Mouse (Mus musculus): ENCODE measurements around the gene Tet1.
A peak's percentile ranks its signal among the peaks of the same experiment; 100 is the strongest.
"Not testable (repeated sequence)": the region's sequence is repeated elsewhere in the genome, so short reads cannot be mapped to it uniquely, and the experiment has no call there.

Tet1 gene

GRCm38 (mm10) chr10:62908896-62909295 is at the start of gene Tet1:
Gene Tet1 (minus strand): TSS chr10:62908996.
- DNase-seq (ENCODE audit: low spot score), result not testable (repeated sequence)

DNA sequence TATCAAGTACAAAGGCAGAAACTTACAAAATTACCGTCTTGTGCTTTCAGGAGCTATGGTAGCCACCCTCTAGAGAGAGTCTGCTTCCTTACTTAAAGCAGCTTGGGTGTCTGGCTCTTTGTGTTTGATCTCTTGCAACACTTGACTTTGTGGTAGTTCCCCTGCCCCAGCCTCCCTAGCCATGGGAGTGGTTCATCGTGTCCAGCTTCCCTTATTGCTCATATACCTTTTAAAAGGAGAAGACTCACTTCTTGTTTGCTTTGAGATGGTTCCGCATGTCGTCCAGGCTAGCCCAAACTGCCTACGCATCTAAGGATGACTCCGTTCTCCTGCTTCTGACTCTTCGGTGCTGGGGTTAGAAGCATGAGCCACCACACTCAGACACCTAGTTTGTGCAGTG is 39.8 kb upstream of the Tet1 start:
- no peak for DNase-seq (ENCODE audit: low spot score)

DNA sequence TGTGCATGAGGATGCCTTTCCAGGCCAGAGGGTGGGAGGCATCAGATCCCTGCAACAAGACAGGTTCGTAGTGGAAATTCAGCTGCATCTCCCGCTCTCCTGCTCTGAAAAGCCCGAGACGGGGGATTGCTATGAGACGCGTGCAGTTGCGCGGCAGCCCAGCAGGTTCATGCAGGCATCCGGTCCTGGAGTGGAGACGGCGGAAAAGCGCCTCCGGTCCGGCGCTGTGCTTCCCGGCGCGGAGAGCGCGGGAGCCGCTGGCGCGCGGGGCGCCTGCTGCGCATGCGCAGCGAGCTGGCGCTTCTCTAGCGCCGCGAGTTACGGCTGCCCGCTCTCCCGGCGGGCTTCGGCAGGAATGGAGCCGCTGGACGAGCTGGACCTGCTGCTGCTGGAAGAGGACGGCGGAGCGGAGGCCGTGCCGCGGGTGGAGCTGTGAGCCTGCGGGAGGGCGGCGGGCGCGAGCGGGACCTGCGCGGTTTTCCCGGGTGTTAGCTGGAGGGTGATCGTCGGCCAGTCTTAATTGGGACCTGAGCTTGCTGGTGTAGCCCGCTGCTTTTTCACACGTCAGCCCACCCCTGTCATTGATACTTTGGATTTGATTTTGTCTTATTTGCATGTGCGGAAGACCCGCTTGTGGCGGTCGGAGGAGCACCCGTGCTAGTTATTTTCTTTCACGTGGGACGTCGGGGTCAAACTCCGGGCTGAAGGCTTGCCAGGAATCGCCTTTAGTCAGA is 38.1 kb upstream of the Tet1 start, which contains the start of gene Dna2:
Dna2 (plus strand) TSS at position 289 of the 734 bp plus-strand sequence.
- peak; percentile 73 for DNase-seq (ENCODE audit: low spot score)

DNA sequence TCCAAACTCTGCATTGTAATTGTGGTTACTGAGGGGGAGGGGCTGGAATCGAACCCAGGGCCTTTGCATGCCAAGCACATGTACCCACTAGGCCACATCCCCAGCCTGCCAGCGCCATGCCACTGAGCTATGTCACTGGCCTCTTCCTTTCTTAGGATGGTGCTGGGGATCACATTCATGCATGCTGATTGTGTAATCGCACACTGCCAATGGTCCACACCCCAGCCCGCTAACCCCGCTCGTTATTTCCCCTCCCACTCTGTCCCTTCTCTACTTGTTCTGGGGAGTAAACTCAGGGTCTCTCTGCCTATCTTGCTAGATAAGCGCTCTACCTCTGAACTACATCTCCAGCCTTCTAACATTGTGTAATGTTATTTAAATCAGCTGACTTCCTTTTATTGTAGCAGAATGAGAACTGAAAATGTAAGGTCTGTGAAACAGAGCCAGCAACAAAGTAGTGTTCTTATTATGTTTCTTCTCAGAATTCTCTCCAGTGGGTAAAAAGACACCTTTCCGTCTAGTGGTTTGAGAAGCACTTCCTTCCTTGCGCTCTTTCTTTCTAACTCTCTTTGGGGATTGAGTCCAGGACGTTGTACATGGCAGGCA is 36.3 kb upstream of the Tet1 start:
- peak; percentile 22 for DNase-seq (ENCODE audit: low spot score)

DNA sequence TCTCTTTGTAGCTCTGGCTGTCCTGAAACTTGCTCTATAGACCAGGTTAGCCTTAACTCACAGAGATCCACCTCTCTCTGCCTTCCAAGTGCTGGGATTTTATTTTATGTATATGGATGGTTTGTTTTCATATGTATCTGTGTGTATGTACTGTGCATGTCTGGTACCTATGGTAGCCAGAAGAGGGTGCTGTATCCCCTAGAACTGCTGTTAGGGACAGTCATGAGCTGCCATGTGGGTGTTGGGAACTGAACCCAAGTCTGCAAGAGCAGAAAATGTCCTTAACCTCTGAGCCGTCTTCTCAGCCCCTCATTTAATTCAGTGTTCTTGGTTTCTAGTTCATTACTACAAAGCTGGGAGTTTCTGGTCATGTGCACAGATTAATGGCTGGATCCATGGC is 23.6 kb upstream of the Tet1 start:
- no peak for DNase-seq (ENCODE audit: low spot score)

- DNase-seq (ENCODE audit: low spot score), result no peak
Measured at GRCm38 (mm10) chr10:62924096-62924635, 15.4 kb upstream of the Tet1 start.

- no peak for DNase-seq (ENCODE audit: low spot score)
Measured at GRCm38 (mm10) chr10:62920766-62921156, 12.0 kb upstream of the Tet1 start.

DNA sequence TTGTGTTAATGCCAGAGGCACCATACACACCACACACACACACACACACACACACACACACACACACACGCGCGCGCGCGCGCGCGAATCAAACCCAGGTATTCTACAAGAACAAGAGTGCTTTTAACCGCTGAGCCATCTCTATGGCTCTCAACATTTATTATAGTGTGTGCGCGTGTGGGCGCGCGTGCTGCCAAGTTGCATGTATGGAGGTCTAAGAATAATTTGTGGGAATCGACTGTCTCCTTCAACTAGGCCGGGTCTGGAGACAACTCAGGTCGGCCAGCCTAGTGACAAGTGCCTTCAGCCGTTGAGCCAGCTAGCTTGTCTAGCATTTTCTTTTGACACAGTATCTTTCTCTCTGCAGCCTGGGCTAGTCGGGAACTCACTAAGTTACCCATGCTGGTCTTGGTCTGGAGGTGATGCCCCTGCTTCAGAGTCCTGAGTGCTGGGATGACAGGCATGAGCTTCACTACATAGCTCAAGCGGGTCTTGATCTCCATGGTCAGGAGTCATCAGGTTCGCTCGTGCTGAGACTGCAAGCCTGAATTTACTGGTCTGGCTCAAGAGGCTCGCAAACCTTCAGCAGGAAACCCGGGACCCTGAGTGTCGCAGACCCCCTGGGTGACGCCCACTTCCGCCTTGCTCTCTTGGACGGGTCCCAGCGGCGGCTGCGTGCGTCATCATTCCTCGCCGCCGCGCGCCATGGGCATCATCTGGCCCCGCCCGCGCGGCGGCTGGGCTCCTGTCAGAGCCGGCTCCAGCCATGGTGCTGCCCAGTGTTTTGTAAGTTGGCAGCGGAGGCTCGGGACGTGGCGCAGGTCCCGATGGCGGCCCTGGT is 11.3 kb upstream of the Tet1 start, which contains the start of gene Slc25a16:
Slc25a16 (plus strand) TSS at position 709 of the 841 bp plus-strand sequence.
- DNase-seq (ENCODE audit: low spot score), result peak; percentile 86

DNA sequence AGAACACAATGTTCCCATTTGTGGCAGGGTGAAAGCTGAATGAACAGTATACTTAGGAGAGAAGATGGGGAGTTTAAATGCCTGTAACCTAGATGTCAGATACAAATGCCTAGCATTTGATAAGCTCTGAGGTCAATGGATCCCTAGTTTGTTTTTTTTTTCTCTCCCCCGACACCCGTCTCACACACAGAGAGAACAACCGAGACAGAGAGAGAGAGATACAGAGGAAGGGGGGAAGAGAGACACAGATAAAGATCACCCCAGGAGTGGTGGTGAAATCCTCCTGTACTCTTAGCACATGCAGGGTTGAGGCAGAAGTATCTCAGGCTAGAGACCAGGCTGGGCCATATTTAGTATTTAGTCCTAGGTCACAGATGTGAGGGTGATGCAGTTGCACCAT is 10.2 kb upstream of the Tet1 start:
- no peak for DNase-seq (ENCODE audit: low spot score)

DNA sequence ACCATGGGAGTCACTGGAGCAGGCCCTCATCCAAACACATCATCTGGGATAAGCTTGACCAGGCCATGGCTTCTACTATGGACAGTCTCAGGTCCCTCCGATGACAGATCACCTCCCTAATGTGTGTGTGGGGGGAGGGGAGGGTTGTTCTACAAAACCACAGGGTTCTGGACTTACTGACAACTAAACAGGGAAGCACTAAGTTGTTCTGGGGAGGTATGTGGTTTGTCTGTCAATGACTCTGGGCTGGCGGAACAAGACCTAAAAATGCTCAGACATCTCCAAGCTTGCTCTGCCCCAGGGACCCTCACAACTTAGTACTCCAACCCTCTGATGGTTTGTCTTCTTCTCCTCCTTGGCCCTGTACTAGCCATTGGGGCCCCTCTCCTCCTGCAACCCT is 2.3 kb upstream of the Tet1 start:
- DNase-seq (ENCODE audit: low spot score), result no peak

DNA sequence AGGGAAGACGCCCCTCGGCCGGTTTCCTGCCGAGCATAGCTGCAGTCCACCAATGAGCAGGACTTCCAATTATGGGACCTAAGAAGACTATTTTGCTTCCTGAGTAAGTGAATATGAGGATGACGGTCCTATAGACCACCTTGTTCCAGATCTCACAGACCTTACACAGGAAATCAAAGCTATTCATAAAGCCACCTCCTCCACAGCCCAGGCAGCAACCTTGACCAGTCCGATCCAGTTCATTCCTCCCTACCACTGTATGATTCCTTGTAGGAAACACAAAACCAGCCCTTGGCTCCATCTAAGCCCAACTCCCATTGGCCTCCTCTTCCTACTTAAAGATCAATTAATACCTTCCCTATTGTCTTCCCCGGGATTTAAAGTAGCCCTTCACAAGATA is 2.5 kb downstream of the Tet1 start:
- DNase-seq (ENCODE audit: low spot score), result no peak

GRCm38 (mm10) chr10:62902829-62903228 is 6.0 kb downstream of the Tet1 start:
- DNase-seq (ENCODE audit: low spot score), result no peak

DNA sequence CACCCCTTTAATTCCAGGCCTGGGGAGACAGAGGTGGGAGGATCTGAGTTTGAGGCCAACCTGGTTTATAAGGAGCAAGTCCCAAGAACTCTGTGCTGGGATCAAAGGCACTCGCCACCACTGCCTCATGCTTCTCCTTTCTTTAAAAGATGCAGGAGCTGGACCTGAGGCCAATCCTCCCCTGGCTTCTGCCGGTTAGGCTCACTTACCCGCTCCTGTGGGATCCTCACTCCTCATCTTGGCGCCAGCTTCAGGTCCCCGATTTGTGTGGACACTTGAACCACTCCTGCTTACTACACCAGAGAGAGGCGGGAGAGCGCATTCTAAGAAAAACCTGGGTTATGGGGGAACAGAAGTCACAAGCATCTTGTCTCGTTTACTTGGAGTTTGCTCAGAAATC is 7.0 kb downstream of the Tet1 start:
- DNase-seq (ENCODE audit: low spot score), result no peak

DNA sequence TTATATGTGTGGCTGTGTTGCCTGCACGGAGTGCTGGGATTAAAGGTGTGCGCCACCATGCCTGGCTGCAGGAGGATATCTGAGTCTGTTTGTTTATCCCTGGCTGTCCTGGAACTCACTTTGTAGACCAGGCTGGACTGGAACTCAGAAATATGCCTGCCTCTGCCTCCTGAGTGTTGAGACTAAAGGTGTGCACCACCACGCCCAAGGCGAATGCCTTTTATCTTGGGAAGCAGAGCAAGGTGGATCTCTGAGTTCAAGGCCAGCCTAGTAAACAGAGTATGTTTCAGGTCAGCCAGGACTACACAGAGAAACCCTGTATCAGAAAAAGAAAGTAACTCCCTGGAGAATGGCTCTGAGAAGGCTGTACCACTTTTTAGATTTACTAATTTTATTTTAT is 8.7 kb downstream of the Tet1 start:
- no peak for DNase-seq (ENCODE audit: low spot score)

DNA sequence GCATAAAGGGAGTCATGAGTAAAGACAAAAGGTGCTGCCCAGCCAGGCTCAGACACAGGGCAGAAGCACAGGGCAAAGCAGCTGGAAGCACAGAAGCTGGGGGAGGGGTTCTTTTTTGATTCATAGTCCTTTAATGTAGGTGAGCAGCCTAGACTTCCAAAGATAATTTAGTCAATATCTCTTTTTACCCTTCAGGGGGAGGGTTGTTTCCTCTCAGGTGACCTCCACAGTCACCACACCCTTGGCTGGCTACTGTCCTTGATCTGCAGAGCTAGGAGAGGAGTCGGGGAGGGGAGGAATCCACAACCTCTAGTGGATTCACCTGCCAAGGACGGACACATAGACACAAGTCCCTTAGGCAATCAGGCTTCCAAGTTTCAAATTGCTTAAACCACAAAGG is 10.7 kb downstream of the Tet1 start:
- no peak for DNase-seq (ENCODE audit: low spot score)

DNA sequence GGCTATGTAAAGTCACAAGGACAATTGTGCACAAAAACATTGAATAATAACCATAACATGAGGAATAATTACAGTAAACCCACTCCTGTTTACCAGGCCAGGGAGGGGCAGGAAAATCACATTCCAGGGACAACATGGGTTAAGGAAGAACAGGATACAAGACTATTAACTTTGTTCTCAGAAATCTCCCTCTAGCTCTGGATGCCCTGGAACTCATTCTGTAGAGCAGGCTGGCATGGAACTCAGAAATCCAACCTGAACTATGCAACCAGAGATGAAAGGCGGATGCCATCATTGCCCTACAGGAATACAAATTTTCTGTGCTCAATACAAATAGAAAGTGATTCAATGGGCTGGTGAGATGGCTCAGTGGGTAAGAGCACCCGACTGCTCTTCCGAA is 11.4 kb downstream of the Tet1 start:
- no peak for DNase-seq (ENCODE audit: low spot score)

- no peak for DNase-seq (ENCODE audit: low spot score)
Measured at GRCm38 (mm10) chr10:62896774-62897173, 12.0 kb downstream of the Tet1 start.

DNA sequence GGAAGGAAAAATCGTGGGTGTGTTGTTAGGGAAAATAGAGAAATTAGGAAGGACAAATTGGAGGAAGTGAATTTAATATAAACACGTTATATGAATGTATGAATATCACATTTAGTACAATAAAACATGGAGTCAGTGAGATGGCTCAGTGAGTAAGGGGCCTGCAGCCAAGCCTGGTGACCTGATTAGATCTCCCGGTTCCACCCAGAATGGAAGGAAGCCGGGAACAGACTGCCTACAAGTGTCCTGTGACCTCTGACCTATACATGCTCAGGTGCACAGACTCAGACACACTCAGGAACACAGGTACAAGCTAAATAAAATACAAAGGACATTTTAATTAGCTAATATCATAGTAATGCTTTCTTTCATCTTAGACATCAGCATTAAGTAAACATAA is 12.8 kb downstream of the Tet1 start:
- no peak for DNase-seq (ENCODE audit: low spot score)

DNA sequence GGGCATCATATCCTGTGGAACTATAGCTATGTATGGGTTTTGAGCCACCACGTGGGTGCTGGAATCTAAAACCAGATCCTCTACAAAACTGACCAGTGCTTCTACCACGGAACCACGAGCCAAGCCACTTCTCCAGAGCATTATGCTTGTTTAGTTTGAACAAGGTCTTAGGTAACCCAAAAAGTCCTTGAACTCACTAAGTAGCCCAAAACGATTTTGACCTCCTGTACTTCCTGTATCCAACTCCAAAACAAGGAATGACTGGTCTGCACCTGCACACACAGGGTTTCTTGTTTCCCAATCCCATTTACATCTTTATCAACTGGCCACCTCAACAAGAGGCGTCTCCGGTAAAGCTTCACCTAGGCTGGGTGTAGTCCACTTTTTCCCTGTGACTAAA is 13.4 kb downstream of the Tet1 start:
- no peak for DNase-seq (ENCODE audit: low spot score)

GRCm38 (mm10) chr10:62894447-62894846 is 14.3 kb downstream of the Tet1 start:
- no peak for DNase-seq (ENCODE audit: low spot score)

DNA sequence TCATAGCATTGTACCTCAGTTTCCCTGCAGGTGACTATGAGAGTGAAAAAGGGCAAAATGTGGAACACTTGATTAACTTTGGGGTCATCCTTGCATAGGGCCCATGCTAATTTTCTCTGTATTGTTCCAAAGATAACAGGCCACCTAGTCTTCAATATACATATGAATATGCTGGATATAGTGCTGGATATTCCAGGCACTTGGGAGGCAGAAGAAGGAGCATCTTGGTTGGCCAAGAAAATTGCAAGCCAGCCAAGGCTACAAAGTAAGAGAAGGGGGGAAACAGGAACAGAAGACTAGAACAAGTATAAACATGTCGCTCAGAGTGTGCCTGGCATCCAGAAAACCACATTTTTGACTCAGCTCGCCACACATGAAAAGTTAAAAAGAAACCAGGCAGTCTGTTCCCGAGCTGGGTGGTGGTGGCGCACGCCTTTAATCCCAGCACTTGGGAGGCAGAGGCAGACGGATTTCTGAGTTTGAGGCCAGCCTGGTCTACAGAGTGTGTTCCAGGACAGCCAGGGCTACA is 15.4 kb downstream of the Tet1 start:
- no peak for DNase-seq (ENCODE audit: low spot score)

DNA sequence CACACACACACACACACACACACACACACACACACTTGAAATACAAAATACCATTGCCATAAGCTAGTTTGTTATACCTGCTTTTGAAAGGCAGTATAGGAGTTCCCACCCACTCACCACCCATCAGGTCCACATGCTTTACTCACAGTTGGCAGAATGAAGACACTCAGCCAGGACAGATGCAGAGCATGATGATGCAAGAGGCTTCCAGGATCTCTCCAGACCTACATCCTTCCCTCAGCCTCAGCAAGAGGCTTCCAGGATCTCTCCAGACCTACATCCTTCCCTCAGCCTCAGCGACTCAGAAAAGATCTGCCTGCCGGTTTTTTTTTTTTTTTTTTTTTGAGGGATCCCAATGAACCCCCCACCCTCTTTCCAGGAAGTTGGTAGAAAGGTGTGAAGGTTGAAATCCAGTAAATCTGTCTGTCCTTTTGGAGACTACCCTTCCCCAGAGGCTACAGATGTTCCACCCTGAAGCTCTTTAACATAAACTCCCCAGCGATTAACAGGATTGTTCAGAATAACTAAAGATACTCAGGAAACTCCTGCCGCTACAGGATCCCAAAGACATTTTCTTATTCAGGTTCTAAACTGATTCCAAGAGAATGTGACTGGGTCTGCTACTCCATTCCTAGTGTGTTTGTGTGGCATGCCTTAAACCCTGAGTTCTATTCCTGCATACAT is 16.1 kb downstream of the Tet1 start:
- no peak for DNase-seq (ENCODE audit: low spot score)

All from spleen, adult 12 weeks (tissue).